Mouse (Mus musculus) adrenal gland, postnatal 10 days (tissue): ENCODE results near the gene Drd4. TPM values are rescaled to one million over a fixed set of nuclear protein-coding genes. Genes with fewer than 3 reads are reported as not detected.
A peak's percentile ranks its signal among the peaks of the same experiment; 100 is the strongest.

Experiments
- DNase-seq: peaks from one replicate; pipeline ENCODE4 v3.0.0; 2021; ENCODE audit warnings: mixed read lengths
- total RNA-seq, 2 experiments: library from RNA; stranded (reverse); gene quantifications; 2 replicates each; pipeline ENCODE4 v1.2.3; 2021

The Drd4 gene
- total RNA-seq, 2 experiments from 2014 or later: 0.36 TPM; not detected in 1

DNA sequence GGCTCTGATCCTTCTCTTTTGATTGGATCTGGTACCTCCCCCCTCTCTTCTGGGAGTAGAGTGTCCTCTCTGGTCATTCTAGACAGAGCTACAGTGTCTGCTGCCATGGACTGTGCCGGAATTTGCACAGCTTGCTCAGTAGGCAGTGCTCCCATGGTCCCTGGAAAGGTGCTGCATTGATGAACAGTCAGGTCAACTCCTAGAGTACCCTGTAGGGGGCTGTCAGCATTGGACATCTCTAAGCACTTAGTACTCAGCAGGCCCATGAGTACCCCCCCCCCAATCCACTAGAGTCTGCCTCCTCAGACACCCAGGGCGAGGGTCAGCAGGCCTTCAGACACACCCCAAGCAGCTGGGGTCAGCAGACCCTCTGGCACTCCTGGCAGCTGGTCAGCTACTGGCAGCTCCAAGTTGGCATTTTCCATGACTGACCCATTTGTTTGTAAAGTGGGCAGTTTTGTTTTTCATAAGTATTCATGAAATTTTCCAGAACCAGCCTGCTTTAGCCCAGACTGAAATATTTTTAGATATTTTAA is 43.3 kb downstream of the Drd4 start:
- no peak for DNase-seq

DNA sequence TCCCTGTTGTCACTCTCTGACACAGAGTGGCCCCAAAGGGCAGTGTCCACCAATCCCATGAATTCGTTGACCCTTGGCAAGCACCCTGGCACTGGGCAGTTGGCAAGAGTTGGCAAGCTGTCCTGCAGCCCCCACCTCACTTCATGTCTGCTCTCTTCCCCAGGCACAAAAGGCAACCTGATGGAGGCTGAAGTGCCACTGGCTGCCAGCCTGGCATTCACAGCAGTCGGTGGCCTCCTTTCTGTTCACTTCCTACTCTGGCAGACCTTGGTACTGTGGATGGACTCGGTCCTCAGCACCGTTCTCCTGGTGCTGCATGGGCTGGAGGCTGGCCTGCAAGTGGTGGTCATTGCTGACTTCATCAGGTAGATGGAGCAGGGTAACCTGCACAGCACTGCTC is 43.9 kb downstream of the Drd4 start:
- no peak for DNase-seq

DNA sequence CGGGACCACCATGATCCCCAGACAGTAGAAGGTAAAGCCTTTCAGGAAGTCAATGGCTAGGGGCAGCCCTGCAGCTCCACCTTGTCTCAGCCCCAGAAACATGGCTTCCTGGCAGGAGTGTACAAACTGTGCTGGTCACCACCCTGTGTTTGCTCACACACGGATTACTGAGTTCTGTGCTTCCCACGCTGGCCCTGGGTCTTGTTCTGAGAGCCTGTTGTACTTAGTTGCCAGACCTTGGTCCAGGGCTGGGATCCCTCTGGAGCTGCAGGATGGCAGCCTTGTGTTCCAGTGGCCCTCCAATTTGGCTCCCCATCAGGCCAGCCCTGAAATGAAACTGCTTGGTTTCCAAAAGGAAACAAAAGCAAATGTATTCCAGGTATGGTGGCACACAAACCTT is 44.5 kb downstream of the Drd4 start:
- no peak for DNase-seq

DNA sequence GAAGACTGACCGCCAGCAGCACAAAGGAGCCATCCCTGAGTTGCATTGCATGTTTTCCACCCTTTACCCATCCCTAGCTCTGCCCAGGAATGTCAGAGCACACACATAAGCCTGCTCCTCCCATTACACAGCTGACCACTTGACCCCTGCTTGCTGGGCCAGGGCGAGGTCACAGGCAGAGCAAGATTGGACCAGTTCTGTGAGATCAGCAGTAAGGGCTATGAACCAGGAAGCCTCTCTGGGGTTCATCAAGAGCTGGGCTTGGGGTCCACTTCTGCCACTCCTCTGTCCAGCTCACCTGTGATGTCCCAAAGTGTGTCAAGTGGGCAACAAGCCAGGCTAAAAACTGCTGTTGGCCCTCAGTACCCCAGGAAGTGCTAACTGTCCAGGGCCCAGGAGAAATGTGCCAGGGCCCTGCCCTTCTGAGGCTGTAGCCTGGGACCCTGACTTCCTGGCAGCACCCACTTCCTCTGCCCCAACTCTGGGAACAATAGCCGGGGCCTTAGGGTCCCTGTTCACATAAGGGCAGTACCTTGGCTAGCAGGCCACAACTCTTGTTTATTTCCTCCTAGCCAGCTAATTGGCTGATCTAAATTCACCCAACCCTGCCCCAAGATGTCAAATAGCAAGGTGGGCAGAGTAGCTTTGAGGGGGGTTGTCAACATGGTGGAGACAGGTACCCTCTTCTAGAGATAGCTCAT is 46.1 kb downstream of the Drd4 start:
- no peak for DNase-seq

DNA sequence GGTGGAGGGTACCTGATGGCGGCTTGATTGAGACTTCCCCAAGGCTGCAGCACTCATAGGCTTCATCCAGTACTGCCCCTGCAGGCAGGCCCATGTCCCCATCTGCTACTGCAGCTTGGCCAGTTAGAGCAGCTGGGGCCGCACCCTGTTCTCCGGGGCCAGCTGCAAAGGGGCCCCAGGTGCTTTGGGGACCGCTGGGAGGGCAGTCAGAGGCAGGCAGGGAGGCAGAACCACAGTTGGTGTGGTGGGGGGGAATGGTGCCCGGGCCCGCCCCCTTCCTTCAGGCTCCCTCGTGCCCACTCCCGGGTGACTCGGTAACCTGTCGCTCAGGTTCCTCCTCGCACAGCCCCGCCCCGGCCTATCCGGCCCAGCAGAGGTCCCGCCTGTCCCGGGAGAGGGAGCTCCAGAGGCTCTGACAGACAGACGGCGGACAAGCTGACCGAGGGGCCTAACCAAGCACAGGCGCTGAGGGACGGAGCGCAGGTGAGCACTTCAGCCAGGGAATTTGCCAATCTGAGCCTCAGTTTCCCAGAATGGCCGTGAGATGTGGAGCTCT is 46.8 kb downstream of the Drd4 start, which contains the start of gene Eps8l2:
Gene Eps8l2 (plus strand): TSS at position 305 of the 556 bp plus-strand sequence.
- DNase-seq: peak; percentile 50

DNA sequence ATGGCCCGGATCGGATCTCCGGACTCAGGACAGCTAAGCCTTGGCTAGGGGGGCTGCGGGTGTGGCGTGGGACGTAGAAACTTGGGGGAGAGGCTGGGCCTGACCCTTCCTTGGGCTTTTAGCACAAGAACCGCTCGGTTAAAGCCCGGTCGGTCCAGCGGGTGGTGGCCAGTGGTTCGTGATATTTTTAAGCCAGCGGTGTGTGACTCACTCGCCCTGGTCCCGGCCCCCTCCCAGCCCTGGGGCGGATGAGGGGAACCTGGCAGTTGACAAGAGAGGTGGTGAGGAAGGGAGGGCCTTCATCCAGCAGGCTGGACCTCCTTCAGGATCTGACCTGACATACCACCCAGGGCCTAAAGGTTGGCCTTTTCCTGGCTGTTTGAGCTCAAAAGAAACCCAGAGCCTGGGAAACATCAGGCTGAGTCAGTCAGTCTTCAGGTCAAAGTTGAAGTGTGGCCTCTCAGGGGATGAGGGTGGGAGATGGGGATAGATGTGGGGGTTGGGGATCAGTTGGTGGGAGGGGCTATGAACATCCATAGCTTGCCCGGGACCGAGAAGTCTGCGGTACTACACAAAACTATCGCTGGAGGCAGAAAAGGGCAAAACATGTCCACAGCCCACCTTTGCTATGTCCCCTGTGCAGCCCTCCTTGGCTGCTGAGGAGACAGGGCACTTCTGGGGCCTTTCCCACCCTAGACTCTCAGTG is 47.6 kb downstream of the Drd4 start:
- no peak for DNase-seq

DNA sequence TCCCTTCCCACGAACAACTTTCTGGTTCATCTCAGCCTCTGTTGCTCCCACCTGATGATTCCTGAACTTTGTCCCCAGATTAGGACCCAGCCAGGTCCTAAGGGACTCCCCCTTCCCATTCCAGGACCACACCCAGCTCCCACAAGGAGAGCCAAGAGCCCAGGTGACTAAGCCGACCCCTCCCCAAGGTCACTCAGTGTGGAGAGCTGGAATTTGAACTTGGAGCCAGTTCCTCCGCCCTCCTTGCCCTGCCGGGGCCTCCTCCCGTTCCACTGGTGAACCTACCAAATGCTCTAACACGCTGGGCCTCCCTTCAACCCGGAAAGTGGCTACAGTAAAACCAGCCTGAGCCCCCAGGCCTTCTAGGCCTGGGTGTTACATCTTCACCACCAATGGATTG is 48.2 kb downstream of the Drd4 start:
- DNase-seq: no peak

DNA sequence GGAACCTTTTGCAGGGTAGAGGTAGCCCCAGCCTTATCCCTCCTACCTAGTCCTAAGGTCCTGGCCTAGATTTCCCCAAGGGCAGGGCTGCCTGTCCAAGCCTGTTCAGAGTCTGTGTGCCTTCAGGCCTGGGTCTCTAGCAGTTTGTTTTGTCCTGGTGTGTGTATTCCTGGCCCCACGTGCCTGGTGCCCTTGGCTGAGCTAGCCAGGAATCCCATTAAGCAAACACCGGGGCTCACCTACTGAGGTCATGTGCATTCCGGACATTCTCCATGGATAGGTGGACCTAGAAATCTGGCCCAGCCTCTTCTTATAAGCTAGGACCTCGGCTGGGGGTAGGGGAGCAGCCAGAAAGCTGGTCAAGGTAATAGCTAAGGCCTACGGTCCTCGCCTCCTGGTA is 48.7 kb downstream of the Drd4 start:
- peak; percentile 16 for DNase-seq

DNA sequence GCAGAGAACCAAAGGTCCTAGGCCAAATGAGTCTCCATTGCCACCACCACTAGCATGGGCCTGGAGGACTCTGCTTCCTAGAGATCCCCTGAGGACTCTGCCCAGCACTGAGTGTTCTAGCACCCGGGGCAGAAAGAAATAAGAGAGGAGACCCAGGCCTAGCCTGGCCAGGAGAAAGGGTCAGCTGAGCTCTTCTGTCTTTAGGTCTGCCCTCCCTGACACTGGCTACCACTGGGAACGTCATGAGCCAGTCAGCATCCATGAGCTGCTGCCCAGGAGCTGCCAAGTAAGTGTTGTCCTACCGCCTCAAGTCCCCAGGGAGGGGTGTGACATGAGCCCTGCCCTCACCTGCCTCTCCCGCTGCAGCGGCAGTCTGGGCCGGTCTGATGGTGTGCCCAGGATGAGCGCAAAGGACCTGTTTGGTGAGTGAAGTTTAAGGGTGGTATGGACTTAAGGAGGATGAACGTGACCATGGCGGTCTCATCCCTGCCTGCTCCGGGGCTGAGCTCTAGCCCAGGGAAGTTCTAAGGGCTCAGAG is 50.0 kb downstream of the Drd4 start:
- no peak for DNase-seq

DNA sequence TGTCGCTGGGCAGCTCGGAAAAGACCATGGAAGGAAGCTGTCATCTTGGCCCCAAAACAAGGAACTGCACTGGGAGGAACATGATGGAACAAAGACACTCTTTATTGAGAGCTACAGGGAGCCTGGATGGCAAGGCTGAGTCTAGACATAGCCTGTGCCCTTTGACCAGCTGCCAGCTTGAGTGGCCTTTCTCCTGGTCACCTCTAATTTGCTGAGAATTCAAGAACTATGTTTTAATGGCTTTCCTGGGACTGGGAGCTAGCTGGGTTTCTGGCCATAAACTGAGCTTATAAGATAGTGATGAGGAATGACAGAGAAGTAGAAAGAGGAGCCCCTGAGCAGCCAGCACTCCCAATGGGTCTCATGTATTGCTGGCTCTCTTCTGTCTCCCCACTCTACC is 51.4 kb downstream of the Drd4 start:
- DNase-seq: no peak

DNA sequence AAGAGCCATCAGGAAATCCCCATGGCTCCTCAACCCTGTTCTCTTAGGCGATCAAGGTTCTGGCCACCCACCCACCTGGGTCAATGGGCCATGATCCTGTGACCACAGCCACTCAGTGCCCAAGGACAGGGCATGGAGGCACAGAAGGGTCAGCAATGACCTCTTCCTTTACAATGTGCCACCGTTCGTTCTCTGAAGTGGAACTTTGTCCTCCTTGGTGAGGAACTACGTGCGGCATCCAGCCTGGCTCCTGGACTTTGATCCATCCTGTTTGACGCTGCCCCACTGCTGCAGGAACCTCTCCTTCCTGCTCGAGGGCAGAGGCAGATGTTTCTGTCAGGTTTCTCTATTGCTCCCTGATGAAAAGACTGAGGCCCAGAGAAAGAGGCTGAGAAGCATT is 51.9 kb downstream of the Drd4 start:
- DNase-seq: no peak

DNA sequence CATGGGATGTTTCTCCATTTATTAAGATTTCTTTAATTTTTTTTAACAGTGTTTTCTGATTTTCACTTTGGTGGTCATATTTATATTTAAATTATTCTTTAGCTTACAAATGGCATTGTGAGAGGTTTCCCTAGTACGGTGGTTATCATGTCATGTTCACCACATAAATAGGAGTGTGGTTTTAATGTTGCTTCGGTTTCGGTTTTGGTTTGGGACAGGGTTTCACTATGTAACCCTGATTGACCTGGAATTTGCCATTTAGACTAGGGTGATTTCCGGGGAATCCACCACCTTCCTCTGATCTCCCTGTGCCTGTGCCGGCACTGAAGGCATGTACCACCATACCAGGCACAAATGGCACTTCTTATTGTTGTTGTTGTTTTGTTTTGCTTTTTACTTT is 53.0 kb downstream of the Drd4 start:
- no peak for DNase-seq

Other genes starting within 250 kb of the Drd4 start
- 1 to 10 TPM; 2.0 to 5.1 TPM for gene B4galnt4, start 230.9 kb upstream of the Drd4 start, total RNA-seq
- gene Pkp3, start 213.8 kb upstream of the Drd4 start, total RNA-seq: 1 to 10 TPM in 1 of 2 experiments, under 1 TPM in 1; 0.94 to 1.5 TPM
- gene Sigirr, start 191.4 kb upstream of the Drd4 start, total RNA-seq: 10 to 100 TPM in 1 of 2 experiments, 1 to 10 TPM in 1; 8.3 to 10.6 TPM
- gene Ano9, start 174.2 kb upstream of the Drd4 start, total RNA-seq: under 1 TPM; 0.33 to 0.42 TPM
- 10 to 100 TPM; 51.0 to 57.2 TPM for gene Ptdss2, start 169.6 kb upstream of the Drd4 start, total RNA-seq
- 100 to 1,000 TPM; 150 to 155 TPM for gene Rnh1, start 119.1 kb upstream of the Drd4 start, total RNA-seq
- 10 to 100 TPM; 87.8 to 91.9 TPM for gene Hras, start 98.0 kb upstream of the Drd4 start, total RNA-seq
- gene Lrrc56, start 97.8 kb upstream of the Drd4 start, total RNA-seq: 1 to 10 TPM; 6.8 to 8.6 TPM
- under 1 TPM; 0.27 to 0.55 TPM for gene Lmntd2, start 77.9 kb upstream of the Drd4 start, total RNA-seq
- gene Rassf7, start 76.1 kb upstream of the Drd4 start, total RNA-seq: 1 to 10 TPM; 6.5 to 7.8 TPM
- 10 to 100 TPM; 69.9 to 75.3 TPM for gene Phrf1, start 63.2 kb upstream of the Drd4 start, total RNA-seq
- gene Irf7, start 25.5 kb upstream of the Drd4 start, total RNA-seq: 1 to 10 TPM; 3.7 to 4.8 TPM
- gene Cdhr5, start 15.2 kb upstream of the Drd4 start, total RNA-seq: 1 to 10 TPM; 5.6 to 6.9 TPM
- gene Sct, start 12.9 kb upstream of the Drd4 start, total RNA-seq: 1 to 10 TPM; 2.8 to 3.2 TPM
- gene Deaf1, start 35.7 kb downstream of the Drd4 start, total RNA-seq: 10 to 100 TPM; 39.9 to 59.2 TPM
- 10 to 100 TPM; 22.1 to 31.6 TPM for gene Tmem80, start 35.7 kb downstream of the Drd4 start, total RNA-seq
- 1 to 10 TPM; 4.6 to 7.1 TPM for gene Eps8l2, start 46.9 kb downstream of the Drd4 start, total RNA-seq
- 100 to 1,000 TPM; 466 to 479 TPM for gene Taldo1, start 100.2 kb downstream of the Drd4 start, total RNA-seq
- gene Gatd1, start 122.1 kb downstream of the Drd4 start, total RNA-seq: 10 to 100 TPM; 26.2 to 39.2 TPM
- gene Cend1, start 137.5 kb downstream of the Drd4 start, total RNA-seq: 1 to 10 TPM; 2.5 to 6.4 TPM
- 10 to 100 TPM; 60.2 to 74.3 TPM for gene Slc25a22, start 145.9 kb downstream of the Drd4 start, total RNA-seq
- gene Pidd1, start 152.0 kb downstream of the Drd4 start, total RNA-seq: 1 to 10 TPM; 2.4 to 7.3 TPM
- 1,000 to 10,000 TPM; 1,282 to 1,421 TPM for gene Rplp2, start 155.4 kb downstream of the Drd4 start, total RNA-seq
- gene Pnpla2, start 163.2 kb downstream of the Drd4 start, total RNA-seq: 1,000 to 10,000 TPM; 1,181 to 1,292 TPM
- gene Cracr2b, start 169.1 kb downstream of the Drd4 start, total RNA-seq: 10 to 100 TPM; 16.8 to 19.6 TPM
- 100 to 1,000 TPM; 184 to 198 TPM for gene Cd151, start 175.4 kb downstream of the Drd4 start, total RNA-seq
- 10 to 100 TPM; 58.3 to 59.7 TPM for gene Polr2l, start 183.1 kb downstream of the Drd4 start, total RNA-seq
- gene Tspan4, start 183.2 kb downstream of the Drd4 start, total RNA-seq: 10 to 100 TPM; 53.8 to 57.1 TPM
- 10 to 100 TPM; 45.6 to 54.2 TPM for gene Chid1, start 247.9 kb downstream of the Drd4 start, total RNA-seq